In the genomic region with DNA sequence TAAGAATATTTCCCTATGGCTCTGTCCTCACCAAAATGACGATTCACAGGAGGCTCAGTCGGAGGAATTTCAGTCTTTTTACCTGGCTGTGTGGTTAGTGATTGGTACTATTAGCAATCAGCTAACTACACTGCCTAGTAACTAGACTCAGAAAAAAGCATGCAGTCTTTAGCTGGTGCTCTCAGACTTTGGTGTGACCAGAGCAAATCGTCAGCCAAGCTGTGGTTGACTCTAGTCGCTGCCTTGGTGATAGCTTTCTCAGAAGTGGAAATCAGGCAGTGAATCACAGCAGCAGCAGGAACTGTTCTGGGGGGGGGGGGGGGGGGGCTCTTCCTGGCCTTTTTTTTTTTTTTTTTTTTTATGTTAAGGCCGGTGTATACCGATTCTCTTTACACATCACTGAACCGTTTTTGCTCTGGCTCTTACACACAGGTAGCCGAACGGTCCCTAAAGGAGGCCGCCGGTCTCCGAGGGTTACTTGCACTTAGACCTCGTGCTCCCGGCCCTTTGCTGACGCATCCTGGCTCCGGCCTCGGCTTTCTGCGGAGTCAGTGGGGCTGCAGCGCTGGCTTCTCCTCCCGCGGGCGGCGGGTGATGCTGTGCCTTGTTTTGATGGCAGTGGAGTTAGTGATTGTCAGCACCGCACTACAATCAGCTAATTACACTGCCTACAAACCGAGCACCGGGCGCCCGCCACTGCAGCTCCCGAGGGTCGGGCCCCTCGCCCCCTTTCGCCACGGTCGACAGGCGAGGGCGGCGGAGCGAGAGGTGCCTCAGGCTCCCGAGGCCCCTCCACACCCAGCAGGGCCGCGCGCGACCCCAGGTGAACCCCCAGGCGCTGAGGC, we compare ENCODE assay signal across 9 mouse cellular contexts. TPM values are rescaled to one million over a fixed set of nuclear protein-coding genes. Genes with fewer than 3 reads are reported as not detected.
DNase-seq lines count a peak whose midpoint lies in the region; ATAC-seq and TF ChIP-seq lines count a peak whose summit lies in the region.
"Had no signal": no experiment of that assay in that cellular context is flagged by ENCODE, and none has a peak within 500 bp of the region (broad histone marks: within the 10 kb centered on the region; RNA-seq: fewer than 3 reads in every experiment).

No protein-coding gene starts in this region.

- H3K9ac ChIP-seq in intestine, embryonic 16.5 days (ENCODE audit: low read depth, low read length): peak overlapping the region; percentile 69
- peak overlapping the region; percentile 78 for H3K9ac ChIP-seq in limb, embryonic 13.5 days
- H3K9ac ChIP-seq in midbrain, embryonic 16.5 days (ENCODE audit: low read depth, low read length): peak overlapping the region; percentile 75
- peak overlapping the region; percentile 65 for H3K9ac ChIP-seq in stomach, postnatal 0 days (ENCODE audit: low read length)

- TF ChIP-seq EP300 in stomach, postnatal 0 days (optimal IDR thresholded peaks at IDR 0.05): no peak

- H3K4me1 ChIP-seq in megakaryocyte, embryonic 14.5 days: peaks cover 29% of the 10 kb centered on the region
- no peaks in the 10 kb centered on the region for H3K4me1 ChIP-seq in cortical plate, adult 2 months (ENCODE audit: control insufficient read depth, insufficient read depth, low read length)
- peaks cover 15% of the 10 kb centered on the region for H3K4me1 ChIP-seq in intestine, embryonic 16.5 days (ENCODE audit: control insufficient read depth, insufficient read depth, low read length)
- H3K4me1 ChIP-seq in limb, embryonic 13.5 days: peaks cover 13% of the 10 kb centered on the region
- peaks cover 8% of the 10 kb centered on the region for H3K4me1 ChIP-seq in midbrain, embryonic 16.5 days (ENCODE audit: control insufficient read depth, insufficient read depth, low read length)
- 0 out of 2 replicates have a peak, but pooled peaks cover 6% of the 10 kb centered on the region for H3K4me1 ChIP-seq in stomach, postnatal 0 days (replicated peaks; ENCODE audit: control insufficient read depth, insufficient read depth)

- ATAC-seq in megakaryocyte, adult 5-6 weeks (ENCODE audit: poor library complexity, severe bottlenecking): no peak
- ATAC-seq in granulocyte monocyte progenitor cell, adult 5-6 weeks (replicated peaks; ENCODE audit: poor library complexity, severe bottlenecking): peak; percentile 59
- ATAC-seq in intestine, embryonic 16.5 days: peak; percentile 72
- ATAC-seq in limb, embryonic 13.5 days (ENCODE audit: low FRiP score, low read depth): peak; percentile 40; the same call in 1 of the 2 replicates
- ATAC-seq in midbrain, embryonic 16.5 days: peak; percentile 75
- peak; percentile 81 for ATAC-seq in stomach, postnatal 0 days (ENCODE audit: low FRiP score, low TSS enrichment)

- no peak for TF ChIP-seq POLR2A in cortical plate, adult 2 months (IDR thresholded peaks at IDR 0.05; ENCODE audit: extremely low read depth, insufficient read depth, low read length)

- peak; percentile 69 for DNase-seq in stomach, postnatal 0 days (ENCODE audit: low spot score)

- peaks cover 54% of the 10 kb centered on the region for H3K27me3 ChIP-seq in megakaryocyte, embryonic 14.5 days (replicated peaks)
- peaks cover 6% of the 10 kb centered on the region; the same call in 1 of the 2 replicates for H3K27me3 ChIP-seq in intestine, embryonic 16.5 days (replicated peaks; ENCODE audit: control insufficient read depth, insufficient read depth, low read length)
- peaks cover 30% of the 10 kb centered on the region for H3K27me3 ChIP-seq in limb, embryonic 13.5 days
- no peaks in the 10 kb centered on the region; the same call in 1 of the 2 replicates for H3K27me3 ChIP-seq in midbrain, embryonic 16.5 days (ENCODE audit: control insufficient read depth, insufficient read depth, low read depth, low read length)
- H3K27me3 ChIP-seq in stomach, postnatal 0 days (ENCODE audit: control insufficient read depth, insufficient read depth, low read length): no peaks in the 10 kb centered on the region

- TF ChIP-seq CTCF in cortical plate, adult 2 months (IDR thresholded peaks at IDR 0.05; ENCODE audit: extremely low read depth, insufficient read depth, low read length): no peak
- TF ChIP-seq CTCF in stomach, postnatal 0 days (IDR thresholded peaks at IDR 0.05; ENCODE audit: low read depth): no peak

- WGBS in intestine, embryonic 16.5 days: 4% methylated on average over 43 of the region's 44 CpGs
- under 1% methylated on average over 44 of the region's 44 CpGs for WGBS in limb, embryonic 13.5 days
- 1% methylated on average over 44 of the region's 44 CpGs for WGBS in midbrain, embryonic 16.5 days
- WGBS in stomach, postnatal 0 days: 5% methylated on average over 35 of the region's 44 CpGs

- no peak overlapping the region for H3K27ac ChIP-seq in cortical plate, adult 2 months (ENCODE audit: insufficient read depth, low read length)
- no peak overlapping the region for H3K27ac ChIP-seq in intestine, embryonic 16.5 days (ENCODE audit: low read length)
- H3K27ac ChIP-seq in limb, embryonic 13.5 days: no peak overlapping the region
- H3K27ac ChIP-seq in midbrain, embryonic 16.5 days (ENCODE audit: low read length): no peak overlapping the region; the same call in 1 of the 2 replicates
- no peak overlapping the region for H3K27ac ChIP-seq in stomach, postnatal 0 days (replicated peaks)

- H3K9me3 ChIP-seq in megakaryocyte, embryonic 14.5 days: peaks cover 6% of the 10 kb centered on the region
- H3K9me3 ChIP-seq in intestine, embryonic 16.5 days (ENCODE audit: control insufficient read depth, low read length): no peaks in the 10 kb centered on the region
- no peaks in the 10 kb centered on the region for H3K9me3 ChIP-seq in limb, embryonic 13.5 days
- no peaks in the 10 kb centered on the region for H3K9me3 ChIP-seq in midbrain, embryonic 16.5 days (replicated peaks; ENCODE audit: control insufficient read depth, low read length, poor library complexity, severe bottlenecking)
- H3K9me3 ChIP-seq in stomach, postnatal 0 days (ENCODE audit: control insufficient read depth, low read length): no peaks in the 10 kb centered on the region

- H3K36me3 ChIP-seq in megakaryocyte, embryonic 14.5 days (replicated peaks; ENCODE audit: low read length): no peaks in the 10 kb centered on the region
- H3K36me3 ChIP-seq in intestine, embryonic 16.5 days (ENCODE audit: control insufficient read depth, insufficient read depth, low read length): no peaks in the 10 kb centered on the region
- no peaks in the 10 kb centered on the region for H3K36me3 ChIP-seq in limb, embryonic 13.5 days
- no peaks in the 10 kb centered on the region for H3K36me3 ChIP-seq in midbrain, embryonic 16.5 days (ENCODE audit: control insufficient read depth, insufficient read depth, low read length)
- H3K36me3 ChIP-seq in stomach, postnatal 0 days (ENCODE audit: control insufficient read depth, insufficient read depth, low read length): no peaks in the 10 kb centered on the region

- peak overlapping the region; percentile 100 for H3K4me2 ChIP-seq in intestine, embryonic 16.5 days (ENCODE audit: low read depth, low read length)
- H3K4me2 ChIP-seq in limb, embryonic 13.5 days (replicated peaks): peak overlapping the region; percentile 100
- H3K4me2 ChIP-seq in midbrain, embryonic 16.5 days (ENCODE audit: low read length): peak overlapping the region; percentile 100
- H3K4me2 ChIP-seq in stomach, postnatal 0 days (replicated peaks; ENCODE audit: low read depth): peak overlapping the region; percentile 98

- H3K4me3 ChIP-seq in megakaryocyte, embryonic 14.5 days (replicated peaks): peak overlapping the region; percentile 89
- H3K4me3 ChIP-seq in cortical plate, adult 2 months (ENCODE audit: insufficient read depth, low read length): peak overlapping the region; percentile 46
- H3K4me3 ChIP-seq in intestine, embryonic 16.5 days (ENCODE audit: low read length): peak overlapping the region; percentile 61
- peak overlapping the region; percentile 61 for H3K4me3 ChIP-seq in limb, embryonic 13.5 days
- peak overlapping the region; percentile 55 for H3K4me3 ChIP-seq in midbrain, embryonic 16.5 days (ENCODE audit: low read depth, low read length)
- peak overlapping the region; percentile 52 for H3K4me3 ChIP-seq in stomach, postnatal 0 days (ENCODE audit: low read depth, low read length)

RNA-seq across cellular contexts. Expression of gene 4833427G06Rik, which starts 1.3 kb away (rescaled TPM):
- polyA plus RNA-seq in megakaryocyte, embryonic 14.5 days (2012; ENCODE audit: insufficient read depth, low replicate concordance): not detected in 2 replicates
- total RNA-seq in megakaryocyte, adult 5-6 weeks (2015): not detected in 2 replicates
- not detected in 2 replicates for total RNA-seq in megakaryocyte, adult 5-6 weeks (2017)
- 0.11 and 0.35 TPM in 2 replicates for polyA plus RNA-seq in cortical plate, adult 2 months (2012; rRNA removed)
- total RNA-seq in granulocyte monocyte progenitor cell, adult 5-6 weeks (2014; fragmentation: Nextera tagmentation): not detected in 2 replicates
- total RNA-seq in granulocyte monocyte progenitor cell, adult 5-6 weeks (2017): not detected in 2 replicates
- not detected in 2 replicates for polyA plus RNA-seq in intestine, embryonic 16.5 days (2015; fragmentation: Nextera tagmentation; extraction: Ambion mirVana)
- not detected in 2 replicates for polyA plus RNA-seq in limb, embryonic 13.5 days (2015; fragmentation: Nextera tagmentation; extraction: Ambion mirVana)
- 1.2 and 1.3 TPM in 2 replicates for polyA plus RNA-seq in midbrain, embryonic 16.5 days (2015; fragmentation: Nextera tagmentation; extraction: Ambion mirVana)
- not detected in 2 replicates for polyA plus RNA-seq in stomach, postnatal 0 days (2015; fragmentation: Nextera tagmentation; extraction: Ambion mirVana)
- total RNA-seq: MEL had no signal

RNA-seq across cellular contexts. Expression of gene Layn, which starts 26.3 kb away (rescaled TPM):
- 5.9 and 16.2 TPM in 2 replicates for polyA plus RNA-seq in megakaryocyte, embryonic 14.5 days (2012; ENCODE audit: insufficient read depth, low replicate concordance)
- total RNA-seq in megakaryocyte, adult 5-6 weeks (2015): 5.9 and 8.1 TPM in 2 replicates
- total RNA-seq in megakaryocyte, adult 5-6 weeks (2017): 16.3 and 20.6 TPM in 2 replicates
- polyA plus RNA-seq in cortical plate, adult 2 months (2012; rRNA removed): 5.1 and 5.2 TPM in 2 replicates
- 5.2 and 12.4 TPM in 2 replicates for total RNA-seq in granulocyte monocyte progenitor cell, adult 5-6 weeks (2014; fragmentation: Nextera tagmentation)
- 17.6 and 35.0 TPM in 2 replicates for total RNA-seq in granulocyte monocyte progenitor cell, adult 5-6 weeks (2017)
- polyA plus RNA-seq in intestine, embryonic 16.5 days (2015; fragmentation: Nextera tagmentation; extraction: Ambion mirVana): 3.2 and 3.3 TPM in 2 replicates
- polyA plus RNA-seq in limb, embryonic 13.5 days (2015; fragmentation: Nextera tagmentation; extraction: Ambion mirVana): 8.4 and 8.6 TPM in 2 replicates
- polyA plus RNA-seq in midbrain, embryonic 16.5 days (2015; fragmentation: Nextera tagmentation; extraction: Ambion mirVana): 1.1 and 1.2 TPM in 2 replicates
- polyA plus RNA-seq in stomach, postnatal 0 days (2015; fragmentation: Nextera tagmentation; extraction: Ambion mirVana): 2.5 and 2.9 TPM in 2 replicates
- total RNA-seq: MEL had no signal

RNA-seq across cellular contexts. Expression of gene Btg4, which starts 42.5 kb away (rescaled TPM):
- not detected in 2 replicates for polyA plus RNA-seq in megakaryocyte, embryonic 14.5 days (2012; ENCODE audit: insufficient read depth, low replicate concordance)
- not detected in 2 replicates for total RNA-seq in megakaryocyte, adult 5-6 weeks (2015)
- not detected in 2 replicates for total RNA-seq in megakaryocyte, adult 5-6 weeks (2017)
- polyA plus RNA-seq in cortical plate, adult 2 months (2012; rRNA removed): not detected in 2 replicates
- not detected in 2 replicates for total RNA-seq in granulocyte monocyte progenitor cell, adult 5-6 weeks (2014; fragmentation: Nextera tagmentation)
- total RNA-seq in granulocyte monocyte progenitor cell, adult 5-6 weeks (2017): not detected in 2 replicates
- polyA plus RNA-seq in intestine, embryonic 16.5 days (2015; fragmentation: Nextera tagmentation; extraction: Ambion mirVana): not detected in 2 replicates
- polyA plus RNA-seq in limb, embryonic 13.5 days (2015; fragmentation: Nextera tagmentation; extraction: Ambion mirVana): not detected in 2 replicates
- polyA plus RNA-seq in midbrain, embryonic 16.5 days (2015; fragmentation: Nextera tagmentation; extraction: Ambion mirVana): not detected in 2 replicates
- not detected in 2 replicates for polyA plus RNA-seq in stomach, postnatal 0 days (2015; fragmentation: Nextera tagmentation; extraction: Ambion mirVana)
- total RNA-seq: MEL had no signal
